Mouse (Mus musculus): ENCODE measurements around the gene Nfkb1. TPM values are rescaled to one million over a fixed set of nuclear protein-coding genes. Genes with fewer than 3 reads are reported as not detected.
A peak's percentile ranks its signal among the peaks of the same experiment; 100 is the strongest.

The Nfkb1 gene
- polyA plus RNA-seq (2016; fragmentation: Nextera tagmentation; extraction: Ambion mirVana): 9.0 and 10.5 TPM in 2 replicates

- Histone ChIP-seq H3K27ac (replicated peaks) (peak within 1 kb of the TSS; percentile 91), H3K9ac (replicated peaks) (peak within 1 kb of the TSS; percentile 81), H3K9me3 (no peaks in the 10 kb centered on the region), H3K27me3 (peaks cover 9% of the 10 kb centered on the region), H3K4me1 (peaks cover 28% of the 10 kb centered on the region), H3K4me2 (replicated peaks) (peak within 1 kb of the TSS; percentile 72), H3K4me3 (peak within 1 kb of the TSS; percentile 62), H3K36me3 (no peaks in the 10 kb centered on the region)
- WGBS: under 1% methylated on average over 67 of the region's 102 CpGs
- peak; percentile 88 for ATAC-seq (ENCODE audit: low FRiP score, low read depth)
Measured at GRCm38 (mm10) chr3:135691191-135692131, at the start of gene Nfkb1. Gene Nfkb1, minus strand, starts transcription at chr3:135691547.

DNA sequence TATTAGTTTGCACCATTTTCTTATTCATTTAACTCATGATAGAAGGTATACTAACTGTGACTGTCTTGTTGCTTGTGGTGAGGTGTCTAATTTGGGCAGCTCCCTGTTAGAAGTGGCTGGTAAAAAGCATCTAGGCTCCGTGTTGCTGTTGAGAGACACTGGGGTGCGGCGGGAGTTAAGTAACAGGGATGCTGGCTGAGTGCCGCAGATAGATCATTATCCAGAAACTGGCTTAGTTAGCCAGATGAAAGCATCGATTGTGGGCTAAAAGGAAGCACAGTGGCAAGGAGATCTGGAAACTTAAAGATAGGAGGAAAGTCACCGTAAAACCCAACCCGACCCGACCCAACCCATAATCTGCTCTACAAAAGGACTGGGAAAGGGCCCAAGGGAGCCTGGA is 49.4 kb upstream of the Nfkb1 start:
- ATAC-seq (ENCODE audit: low FRiP score, low read depth): no peak
- no peaks in the 10 kb centered on the region for H3K36me3 ChIP-seq
- H3K4me1 ChIP-seq: no peaks in the 10 kb centered on the region
- H3K27ac ChIP-seq (replicated peaks): no peak overlapping the region
- no peak overlapping the region for H3K9ac ChIP-seq (replicated peaks)
- H3K4me3 ChIP-seq: no peak overlapping the region
- H3K9me3 ChIP-seq: no peaks in the 10 kb centered on the region
- H3K4me2 ChIP-seq (replicated peaks): no peak overlapping the region
- WGBS: 83% methylated on average over 8 of the region's 8 CpGs
- no peaks in the 10 kb centered on the region for H3K27me3 ChIP-seq

DNA sequence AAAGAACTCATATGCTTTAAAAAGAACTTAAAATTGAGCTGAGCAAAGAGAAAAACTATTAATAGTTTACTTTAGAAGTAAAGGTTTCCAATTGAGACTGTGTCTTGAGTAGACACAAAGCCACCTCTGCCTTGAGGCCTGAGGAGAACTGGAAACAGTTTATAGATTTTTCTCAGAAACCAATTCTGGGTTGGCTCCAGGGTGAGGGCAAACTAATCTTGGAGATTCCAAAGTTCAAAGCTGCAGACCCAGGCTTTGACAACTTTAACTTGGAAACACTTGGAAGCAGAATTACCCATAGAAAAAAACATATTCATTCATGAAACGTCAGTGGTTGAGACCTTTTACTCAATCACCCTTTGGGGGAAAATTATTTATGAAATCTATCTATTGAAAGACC is 43.4 kb upstream of the Nfkb1 start:
- H3K9me3 ChIP-seq: no peaks in the 10 kb centered on the region
- H3K27ac ChIP-seq (replicated peaks): no peak overlapping the region
- H3K4me2 ChIP-seq (replicated peaks): no peak overlapping the region
- H3K36me3 ChIP-seq: no peaks in the 10 kb centered on the region
- H3K9ac ChIP-seq (replicated peaks): no peak overlapping the region
- ATAC-seq (ENCODE audit: low FRiP score, low read depth): no peak
- 0 out of 2 replicates have a peak, but pooled peaks cover 5% of the 10 kb centered on the region for H3K4me1 ChIP-seq
- no peaks in the 10 kb centered on the region for H3K27me3 ChIP-seq
- no peak overlapping the region for H3K4me3 ChIP-seq
- WGBS: 78% methylated on average over 1 of the region's 1 CpGs

GRCm38 (mm10) chr3:135732747-135733445 is 41.5 kb upstream of the Nfkb1 start:
- Histone ChIP-seq H3K4me1 (0 out of 2 replicates have a peak, but pooled peaks cover 5% of the 10 kb centered on the region), H3K36me3 (no peaks in the 10 kb centered on the region), H3K9ac (replicated peaks) (no peak overlapping the region), H3K9me3 (no peaks in the 10 kb centered on the region), H3K27ac (replicated peaks) (no peak overlapping the region), H3K27me3 (no peaks in the 10 kb centered on the region), H3K4me2 (replicated peaks) (no peak overlapping the region), H3K4me3 (no peak overlapping the region)
- WGBS: 89% methylated on average over 10 of the region's 10 CpGs
- no peak for ATAC-seq (ENCODE audit: low FRiP score, low read depth)

DNA sequence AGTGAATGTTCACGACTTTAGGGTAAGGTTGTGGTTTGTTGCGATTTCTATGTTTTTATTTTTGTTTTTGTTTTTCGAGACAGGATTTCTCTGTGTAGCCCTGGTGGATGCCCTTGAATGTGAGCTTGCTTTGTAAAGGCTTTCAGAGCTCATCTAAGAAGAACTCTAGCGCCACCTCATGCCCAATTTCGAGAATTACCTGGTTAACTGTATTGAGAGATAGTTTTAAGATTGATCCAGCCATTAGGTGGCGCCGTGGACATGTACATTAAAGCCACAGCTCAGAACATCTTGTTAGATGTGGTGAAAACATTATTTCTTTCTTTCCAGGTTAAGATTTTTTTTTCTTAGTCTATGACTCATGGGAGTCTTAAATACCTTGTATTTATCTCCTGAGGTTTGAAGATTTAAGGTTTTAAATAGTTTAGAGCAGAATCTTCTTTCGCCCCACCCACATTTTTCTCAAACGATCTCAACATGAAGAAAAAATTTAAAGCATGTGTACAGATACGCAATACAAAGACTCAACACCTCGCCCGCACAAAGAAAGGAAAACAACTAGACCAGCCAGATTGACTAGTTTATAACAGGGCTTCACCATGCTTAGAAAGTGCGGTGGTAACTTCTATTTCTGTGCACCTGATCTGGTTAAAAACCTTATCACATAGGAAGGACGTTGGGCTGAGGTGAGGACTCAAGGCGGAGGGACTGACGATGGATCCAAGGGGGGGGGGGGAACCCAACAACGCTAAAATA is 40.1 kb upstream of the Nfkb1 start:
- H3K4me1 ChIP-seq: 0 out of 2 replicates have a peak, but pooled peaks cover 5% of the 10 kb centered on the region
- no peak overlapping the region for H3K4me2 ChIP-seq (replicated peaks)
- no peaks in the 10 kb centered on the region for H3K27me3 ChIP-seq
- no peaks in the 10 kb centered on the region for H3K9me3 ChIP-seq
- 43% methylated on average over 17 of the region's 17 CpGs for WGBS
- no peak overlapping the region for H3K4me3 ChIP-seq
- no peak overlapping the region for H3K9ac ChIP-seq (replicated peaks)
- peak; percentile 85 for ATAC-seq (ENCODE audit: low FRiP score, low read depth)
- H3K36me3 ChIP-seq: no peaks in the 10 kb centered on the region
- no peak overlapping the region for H3K27ac ChIP-seq (replicated peaks)

- Histone ChIP-seq H3K27me3 (no peaks in the 10 kb centered on the region), H3K4me2 (replicated peaks) (no peak overlapping the region), H3K27ac (replicated peaks) (no peak overlapping the region), H3K36me3 (no peaks in the 10 kb centered on the region), H3K4me3 (no peak overlapping the region), H3K9me3 (no peaks in the 10 kb centered on the region), H3K4me1 (0 out of 2 replicates have a peak, but pooled peaks cover 5% of the 10 kb centered on the region), H3K9ac (replicated peaks) (no peak overlapping the region)
- ATAC-seq (ENCODE audit: low FRiP score, low read depth): peak; percentile 81
- WGBS: 55% methylated on average over 9 of the region's 9 CpGs
Measured at GRCm38 (mm10) chr3:135730790-135731189, 39.4 kb upstream of the Nfkb1 start.

DNA sequence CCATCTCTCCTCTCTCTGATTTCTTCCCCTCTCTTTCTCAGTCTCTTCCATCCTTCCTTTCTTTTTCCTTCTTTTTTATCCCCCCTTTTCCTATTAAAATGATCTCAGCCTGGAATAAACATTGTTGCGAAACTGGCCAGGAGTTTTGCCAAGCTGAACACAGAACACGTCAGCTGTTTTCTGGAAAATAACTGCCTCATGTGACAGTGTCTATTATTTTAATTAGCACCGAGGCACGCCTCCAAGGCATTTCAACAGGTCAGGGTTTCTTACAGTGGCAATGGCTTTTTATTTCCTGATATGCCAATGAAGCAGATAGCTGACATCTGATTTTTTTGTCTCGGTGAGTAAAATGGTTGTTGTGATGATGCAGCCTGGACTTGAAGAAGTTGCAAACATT is 38.2 kb upstream of the Nfkb1 start:
- no peak for ATAC-seq (ENCODE audit: low FRiP score, low read depth)
- H3K27me3 ChIP-seq: no peaks in the 10 kb centered on the region
- WGBS: 81% methylated on average over 5 of the region's 5 CpGs
- no peaks in the 10 kb centered on the region for H3K9me3 ChIP-seq
- H3K4me2 ChIP-seq (replicated peaks): no peak overlapping the region
- no peak overlapping the region for H3K27ac ChIP-seq (replicated peaks)
- H3K4me1 ChIP-seq: 0 out of 2 replicates have a peak, but pooled peaks cover 5% of the 10 kb centered on the region
- no peak overlapping the region for H3K9ac ChIP-seq (replicated peaks)
- no peaks in the 10 kb centered on the region for H3K36me3 ChIP-seq
- no peak overlapping the region for H3K4me3 ChIP-seq

GRCm38 (mm10) chr3:135728900-135729299 is 37.6 kb upstream of the Nfkb1 start:
- 0 out of 2 replicates have a peak, but pooled peaks cover 5% of the 10 kb centered on the region for H3K4me1 ChIP-seq
- H3K9ac ChIP-seq (replicated peaks): no peak overlapping the region
- H3K4me2 ChIP-seq (replicated peaks): no peak overlapping the region
- ATAC-seq (ENCODE audit: low FRiP score, low read depth): no peak
- H3K4me3 ChIP-seq: no peak overlapping the region
- no peaks in the 10 kb centered on the region for H3K36me3 ChIP-seq
- no peak overlapping the region for H3K27ac ChIP-seq (replicated peaks)
- WGBS: 80% methylated on average over 6 of the region's 6 CpGs
- no peaks in the 10 kb centered on the region for H3K27me3 ChIP-seq
- no peaks in the 10 kb centered on the region for H3K9me3 ChIP-seq

GRCm38 (mm10) chr3:135727339-135727738 is 36.0 kb upstream of the Nfkb1 start:
- Histone ChIP-seq H3K4me1 (0 out of 2 replicates have a peak, but pooled peaks cover 5% of the 10 kb centered on the region), H3K9ac (replicated peaks) (no peak overlapping the region), H3K9me3 (no peaks in the 10 kb centered on the region), H3K36me3 (no peaks in the 10 kb centered on the region), H3K27me3 (no peaks in the 10 kb centered on the region), H3K4me3 (no peak overlapping the region), H3K27ac (replicated peaks) (no peak overlapping the region), H3K4me2 (replicated peaks) (no peak overlapping the region)
- no peak for ATAC-seq (ENCODE audit: low FRiP score, low read depth)
- WGBS: 87% methylated on average over 10 of the region's 10 CpGs

DNA sequence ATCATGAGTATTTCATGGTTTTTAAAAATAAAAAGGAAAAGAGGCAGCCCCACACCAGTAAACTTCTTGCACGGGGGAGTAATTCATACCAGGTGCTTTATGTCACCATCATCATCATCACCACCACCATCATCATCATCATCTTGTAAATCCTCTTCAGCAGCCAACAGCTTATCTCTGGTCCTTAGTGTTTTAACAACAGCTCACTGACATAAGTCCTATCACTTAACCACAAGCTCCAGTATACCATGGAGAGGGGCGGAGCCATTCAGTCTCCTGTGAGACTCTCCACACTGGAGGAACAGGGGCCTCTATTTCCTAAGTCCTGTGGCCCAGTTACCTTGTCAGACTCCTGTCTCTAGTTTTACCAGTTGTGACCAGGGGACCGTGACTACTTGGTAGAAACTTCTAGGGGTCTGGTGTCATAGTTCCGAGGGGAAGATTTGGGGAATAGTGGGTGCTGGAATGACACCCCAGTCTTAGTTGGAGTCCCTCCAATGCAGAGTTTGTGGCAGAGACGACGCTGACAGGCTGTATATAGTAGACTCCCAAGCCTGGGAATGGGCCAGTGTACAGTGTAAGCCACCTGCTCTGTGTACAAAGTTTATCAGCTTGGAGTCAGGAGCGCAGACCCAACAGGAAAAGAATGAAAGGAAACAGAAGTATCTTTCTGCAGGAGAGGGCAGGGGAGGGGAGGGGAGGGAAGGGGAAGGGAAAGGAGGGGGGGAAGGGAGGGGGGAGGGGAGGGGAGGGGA is 35.4 kb upstream of the Nfkb1 start:
- no peak overlapping the region for H3K9ac ChIP-seq (replicated peaks)
- no peak overlapping the region for H3K4me2 ChIP-seq (replicated peaks)
- H3K27ac ChIP-seq (replicated peaks): no peak overlapping the region
- no peaks in the 10 kb centered on the region for H3K36me3 ChIP-seq
- WGBS: 95% methylated on average over 7 of the region's 7 CpGs
- H3K4me3 ChIP-seq: no peak overlapping the region
- no peak for ATAC-seq (ENCODE audit: low FRiP score, low read depth)
- H3K9me3 ChIP-seq: no peaks in the 10 kb centered on the region
- no peaks in the 10 kb centered on the region for H3K27me3 ChIP-seq
- H3K4me1 ChIP-seq: 0 out of 2 replicates have a peak, but pooled peaks cover 5% of the 10 kb centered on the region

DNA sequence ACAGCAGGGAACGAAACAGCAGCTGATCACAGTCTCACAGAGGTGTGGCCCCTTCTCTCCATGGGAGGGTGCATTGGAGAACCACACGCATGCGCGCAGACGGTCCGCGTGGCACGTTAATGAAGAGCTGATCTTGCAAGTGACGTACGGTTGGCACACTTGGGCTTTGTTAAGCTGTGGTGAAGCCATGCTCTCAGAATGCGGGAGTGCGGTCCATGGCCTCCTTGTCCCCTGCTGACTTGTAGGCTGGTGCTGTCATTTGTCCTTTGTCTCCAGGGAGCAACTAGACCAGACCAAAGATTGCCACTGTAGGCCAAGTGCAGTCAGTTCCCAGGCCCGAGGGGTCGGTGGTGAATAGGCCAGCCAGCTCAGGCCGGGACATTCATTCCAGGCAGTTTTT is 34.7 kb upstream of the Nfkb1 start:
- H3K27me3 ChIP-seq: no peaks in the 10 kb centered on the region
- no peaks in the 10 kb centered on the region for H3K36me3 ChIP-seq
- no peak for ATAC-seq (ENCODE audit: low FRiP score, low read depth)
- 86% methylated on average over 15 of the region's 15 CpGs for WGBS
- no peaks in the 10 kb centered on the region for H3K9me3 ChIP-seq
- H3K4me1 ChIP-seq: 0 out of 2 replicates have a peak, but pooled peaks cover 5% of the 10 kb centered on the region
- H3K4me2 ChIP-seq (replicated peaks): no peak overlapping the region
- H3K4me3 ChIP-seq: no peak overlapping the region
- no peak overlapping the region for H3K27ac ChIP-seq (replicated peaks)
- H3K9ac ChIP-seq (replicated peaks): no peak overlapping the region

Measured in midbrain, embryonic 12.5 days (tissue).